Mouse (Mus musculus) forebrain, postnatal 0 days (tissue): ENCODE data around the gene Cdc25a. TPM values are rescaled to one million over a fixed set of nuclear protein-coding genes. Genes with fewer than 3 reads are reported as not detected.
A peak's percentile ranks its signal among the peaks of the same experiment; 100 is the strongest.

ENCODE experiments used
- ATAC-seq: fragments of 200-750 bp; cut with Nextera tagmentation; 2 replicates; pipeline ENCODE4 v1.8.0; 2017; ENCODE audit warnings: mild to moderate bottlenecking, moderate library complexity
- DNase-seq: peaks from one replicate; pipeline ENCODE4 v3.0.0-alpha.2; 2015
- H3K27ac ChIP-seq: fragments of 300-500 bp; sonication (generic); 2 replicates; pipeline ENCODE4 v1.5.1; 2014; ENCODE audit warnings: low read depth, mild to moderate bottlenecking, antibody characterized with exemption, low read length, moderate library complexity, mixed read lengths
- H3K27me3 ChIP-seq: fragments of 300-500 bp; sonication (generic); 2 replicates; pipeline ENCODE4 v1.6.1; 2014; ENCODE audit warnings: mild to moderate bottlenecking, low read length, mixed read lengths; ENCODE audit not compliant: insufficient read depth
- H3K36me3 ChIP-seq: fragments of 300-500 bp; sonication (generic); 2 replicates; pipeline ENCODE4 v1.6.1; 2014; ENCODE audit warnings: mild to moderate bottlenecking, moderate library complexity; ENCODE audit not compliant: insufficient read depth
- H3K4me1 ChIP-seq: fragments of 300-500 bp; sonication (generic); 2 replicates; pipeline ENCODE4 v1.6.1; 2014; ENCODE audit warnings: antibody characterized with exemption; ENCODE audit not compliant: insufficient read depth
- H3K4me2 ChIP-seq: fragments of 300-500 bp; sonication (generic); 2 replicates; pipeline ENCODE4 v1.6.1; 2014; ENCODE audit warnings: low read depth, mild to moderate bottlenecking, moderate library complexity
- H3K4me3 ChIP-seq: fragments of 300-500 bp; sonication (generic); 2 replicates; pipeline ENCODE4 v1.5.1; 2014; ENCODE audit warnings: low read depth, low read length, mixed read lengths
- H3K9ac ChIP-seq: fragments of 300-500 bp; sonication (generic); 2 replicates; pipeline ENCODE4 v1.6.1; 2014; ENCODE audit warnings: mild to moderate bottlenecking
- H3K9me3 ChIP-seq: fragments of 300-500 bp; sonication (generic); 2 replicates; pipeline ENCODE4 v1.6.1; 2016; ENCODE audit warnings: low read length
- CTCF ChIP-seq: sonication (generic); IDR thresholded peaks from 2 replicates; pipeline ENCODE4 v1.5.1; 2016; ENCODE audit warnings: antibody characterized with exemption, control low read depth, low read depth
- WGBS: fragments of 180-500 bp; shearing (Covaris S2); extraction: QIAGEN DNeasy Blood & Tissue Kit; methylation state at CpG from one replicate; pipeline ENCODE4 v1.1.7; 2014; 5-methylcytosine and 5-hydroxymethylcytosine counted together
- polyA plus RNA-seq: library from polyadenylated mRNA; unstranded; fragments of >200 nt; fragmentation: Nextera tagmentation; extraction: Ambion mirVana; gene quantifications from 2 replicates; pipeline ENCODE4 v1.2.1, GENCODE M21; 2015
- total RNA-seq: library from RNA; depleted of rRNA; stranded (reverse); fragments of >200 nt; gene quantifications from 2 replicates; pipeline ENCODE4 v1.2.3, GENCODE M21; 2014

Cdc25a gene
- total and polyA plus RNA-seq, 2 experiments from 2014 or later: 8.7 to 14.4 TPM

DNA sequence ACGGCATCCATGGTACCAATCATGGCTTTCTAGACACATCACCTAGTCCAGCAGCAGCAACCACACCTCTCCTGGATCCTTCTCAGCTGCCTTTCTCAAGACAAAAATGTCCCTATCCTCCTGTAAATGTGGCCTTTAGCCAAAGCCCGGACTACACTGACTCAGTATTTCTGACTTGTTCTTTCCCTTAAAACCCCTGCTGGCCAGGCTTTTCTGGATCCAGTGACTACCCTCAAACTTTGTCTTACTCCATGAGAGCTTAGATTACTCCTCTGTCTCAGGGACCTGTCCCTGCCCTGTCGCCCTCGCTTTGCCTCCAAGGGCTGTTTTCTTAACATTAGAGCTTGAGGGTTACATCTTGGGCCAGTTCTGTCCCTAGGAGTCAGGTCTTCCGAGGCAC, 25.3 kb upstream of the Cdc25a start:
- 0 out of 2 replicates have a peak, but pooled peaks cover under 1% of the 10 kb centered on the region for H3K36me3 ChIP-seq
- H3K4me1 ChIP-seq: no peaks in the 10 kb centered on the region
- no peaks in the 10 kb centered on the region for H3K9me3 ChIP-seq
- no peak overlapping the region for H3K27ac ChIP-seq
- 89% methylated on average over 5 of the region's 5 CpGs for WGBS
- ATAC-seq (no peak), DNase-seq (no peak)
- H3K4me2 ChIP-seq: no peak overlapping the region
- H3K9ac ChIP-seq: no peak overlapping the region
- no peak overlapping the region for H3K4me3 ChIP-seq
- no peak for TF ChIP-seq CTCF
- no peaks in the 10 kb centered on the region for H3K27me3 ChIP-seq

DNA sequence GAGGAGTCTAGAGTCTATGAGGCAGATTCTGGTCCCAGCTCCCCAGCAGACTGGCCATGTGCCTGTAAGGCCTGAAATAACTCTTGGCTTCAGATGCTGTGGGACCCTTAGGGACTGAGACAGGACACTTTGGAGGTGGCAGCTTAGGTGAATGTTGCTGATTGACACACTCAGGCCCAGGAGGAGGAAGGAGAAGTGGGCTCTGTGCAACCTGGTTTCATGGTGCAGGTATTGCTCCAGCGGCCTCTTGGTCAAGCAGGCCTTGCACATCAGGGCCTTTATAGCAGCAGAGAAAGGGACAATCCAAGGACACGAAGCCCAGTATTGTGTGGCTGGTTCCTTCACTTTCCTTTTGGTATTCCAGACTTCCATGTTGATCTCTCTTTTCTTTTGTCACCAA, 21.0 kb upstream of the Cdc25a start:
- Histone ChIP-seq H3K4me2 (no peak overlapping the region), H3K4me1 (no peaks in the 10 kb centered on the region), H3K36me3 (no peaks in the 10 kb centered on the region), H3K4me3 (no peak overlapping the region), H3K9ac (no peak overlapping the region), H3K27me3 (no peaks in the 10 kb centered on the region), H3K9me3 (no peaks in the 10 kb centered on the region), H3K27ac (no peak overlapping the region)
- 81% methylated on average over 2 of the region's 2 CpGs for WGBS
- ATAC-seq (no peak), DNase-seq (no peak)
- TF ChIP-seq CTCF: no peak

DNA sequence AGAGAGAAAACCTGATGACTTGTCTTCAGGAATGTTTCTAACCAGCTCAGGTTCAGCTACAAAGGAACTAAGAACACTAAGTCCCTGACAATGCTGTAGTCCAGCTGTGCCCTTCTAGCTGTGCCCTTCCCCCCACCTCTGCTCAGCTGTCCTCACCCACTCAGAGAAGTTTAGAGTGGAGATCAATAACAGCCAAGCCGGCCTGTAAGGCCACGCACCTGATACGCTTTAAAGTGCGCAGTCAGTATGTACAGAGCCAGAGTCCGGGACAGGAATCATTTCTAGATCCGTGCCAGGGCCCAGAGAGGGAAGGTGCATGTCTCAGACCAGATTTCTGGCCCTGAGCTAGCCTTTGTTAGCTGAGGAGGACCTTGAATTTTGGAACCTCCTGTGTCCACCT, 19.4 kb upstream of the Cdc25a start:
- Histone ChIP-seq H3K27me3 (no peaks in the 10 kb centered on the region), H3K4me1 (no peaks in the 10 kb centered on the region), H3K9ac (no peak overlapping the region), H3K4me3 (no peak overlapping the region), H3K4me2 (no peak overlapping the region), H3K36me3 (no peaks in the 10 kb centered on the region), H3K9me3 (no peaks in the 10 kb centered on the region), H3K27ac (no peak overlapping the region)
- no peak for TF ChIP-seq CTCF
- WGBS: 80% methylated on average over 6 of the region's 6 CpGs
- DNase-seq: no peak
- ATAC-seq: no peak

DNA sequence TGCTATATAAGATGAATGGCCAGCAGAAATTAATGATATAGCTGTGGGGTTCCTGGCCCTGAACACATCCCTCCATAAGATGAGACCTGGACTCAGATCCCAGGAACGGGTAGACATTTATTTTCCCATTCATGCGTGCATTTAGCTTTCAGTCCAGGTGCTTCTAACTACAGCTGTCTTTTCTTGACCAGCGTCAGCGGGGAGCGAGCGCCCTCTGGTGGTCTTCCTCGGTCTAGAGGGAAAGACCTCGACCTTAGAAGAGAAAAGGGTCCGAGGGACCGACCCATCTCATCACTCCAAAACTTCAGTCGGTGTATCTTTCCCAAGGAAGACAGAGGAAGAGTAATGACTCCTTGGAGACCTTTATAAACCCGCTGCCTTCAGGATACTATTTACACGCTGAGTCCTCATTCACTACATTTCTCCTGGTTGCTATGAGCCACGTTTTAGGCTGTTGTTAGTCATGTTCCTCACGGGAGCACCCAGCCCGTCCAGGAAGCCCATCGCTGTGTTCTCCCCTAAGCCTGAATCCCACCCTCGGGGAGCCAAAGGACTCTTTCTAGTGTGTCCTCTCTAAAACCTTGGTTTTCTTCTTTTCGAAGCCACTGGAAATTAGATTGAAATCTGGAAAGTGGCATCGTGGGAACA, 12.9 kb upstream of the Cdc25a start:
- 15% methylated on average over 20 of the region's 20 CpGs for WGBS
- H3K27ac ChIP-seq: no peak overlapping the region
- H3K27me3 ChIP-seq: no peaks in the 10 kb centered on the region; the same call in 1 of the 2 replicates
- no peaks in the 10 kb centered on the region for H3K4me1 ChIP-seq
- no peaks in the 10 kb centered on the region for H3K9me3 ChIP-seq
- H3K4me3 ChIP-seq: no peak overlapping the region
- ATAC-seq: peak; percentile 36
- TF ChIP-seq CTCF: peak; percentile 87
- no peaks in the 10 kb centered on the region for H3K36me3 ChIP-seq
- no peak overlapping the region for H3K9ac ChIP-seq
- DNase-seq: peak; percentile 74
- H3K4me2 ChIP-seq: peak overlapping the region; percentile 36

DNA sequence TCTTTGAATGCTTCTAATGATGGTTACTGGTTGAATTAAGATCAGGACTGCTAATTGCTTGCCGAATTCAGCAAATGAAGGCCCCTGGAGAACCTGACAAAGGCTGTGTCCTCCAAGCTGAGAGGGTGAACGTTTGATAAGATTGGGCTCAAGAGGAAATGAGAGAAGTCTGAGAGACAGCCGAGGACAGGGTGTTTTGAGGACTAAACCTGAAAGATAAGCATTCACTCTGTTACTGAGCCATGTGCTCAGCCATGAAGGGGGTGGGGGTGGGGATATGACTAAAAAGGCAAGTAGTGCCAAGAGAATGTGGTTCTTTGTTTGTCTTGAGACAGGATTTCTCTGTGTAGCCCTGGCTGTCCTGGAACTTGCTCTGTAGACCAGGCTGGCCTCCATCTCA, 12.3 kb upstream of the Cdc25a start:
- DNase-seq (no peak), ATAC-seq (no peak)
- no peaks in the 10 kb centered on the region for H3K9me3 ChIP-seq
- no peaks in the 10 kb centered on the region for H3K4me1 ChIP-seq
- no peak overlapping the region for H3K9ac ChIP-seq
- no peaks in the 10 kb centered on the region for H3K36me3 ChIP-seq
- H3K27me3 ChIP-seq: no peaks in the 10 kb centered on the region; the same call in 1 of the 2 replicates
- WGBS: 48% methylated on average over 3 of the region's 3 CpGs
- 0 out of 2 replicates have a peak overlapping the region, but pooled peaks have one; percentile 36 for H3K4me2 ChIP-seq
- H3K27ac ChIP-seq: no peak overlapping the region
- TF ChIP-seq CTCF: no peak
- H3K4me3 ChIP-seq: no peak overlapping the region

DNA sequence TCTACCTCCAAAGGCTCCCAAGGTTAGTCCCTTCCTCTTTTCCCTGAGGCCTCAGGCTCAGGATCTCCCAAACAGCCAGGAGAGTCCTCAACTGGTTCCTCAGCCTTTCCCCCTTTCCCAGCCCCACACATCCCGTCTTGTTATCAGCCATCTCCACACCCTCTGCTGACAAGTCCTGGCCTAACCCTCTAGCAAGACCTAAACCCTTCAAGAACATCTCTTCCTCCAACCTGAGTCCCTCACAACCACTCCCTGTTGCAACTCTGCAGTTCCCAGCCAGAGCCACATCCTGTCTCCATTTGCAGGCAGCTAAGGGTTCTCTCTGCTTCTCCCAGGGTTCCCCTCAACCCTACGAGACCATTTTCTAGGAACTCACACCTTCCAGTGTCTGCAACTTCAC, 9.2 kb upstream of the Cdc25a start:
- H3K4me3 ChIP-seq: no peak overlapping the region
- ATAC-seq (no peak), DNase-seq (no peak)
- no peak for TF ChIP-seq CTCF
- H3K4me2 ChIP-seq: no peak overlapping the region
- H3K9ac ChIP-seq: no peak overlapping the region
- no peaks in the 10 kb centered on the region for H3K4me1 ChIP-seq
- H3K36me3 ChIP-seq: no peaks in the 10 kb centered on the region
- no peak overlapping the region for H3K27ac ChIP-seq
- WGBS: 93% methylated on average over 2 of the region's 2 CpGs
- H3K27me3 ChIP-seq: no peaks in the 10 kb centered on the region; the same call in 1 of the 2 replicates
- H3K9me3 ChIP-seq: no peaks in the 10 kb centered on the region

DNA sequence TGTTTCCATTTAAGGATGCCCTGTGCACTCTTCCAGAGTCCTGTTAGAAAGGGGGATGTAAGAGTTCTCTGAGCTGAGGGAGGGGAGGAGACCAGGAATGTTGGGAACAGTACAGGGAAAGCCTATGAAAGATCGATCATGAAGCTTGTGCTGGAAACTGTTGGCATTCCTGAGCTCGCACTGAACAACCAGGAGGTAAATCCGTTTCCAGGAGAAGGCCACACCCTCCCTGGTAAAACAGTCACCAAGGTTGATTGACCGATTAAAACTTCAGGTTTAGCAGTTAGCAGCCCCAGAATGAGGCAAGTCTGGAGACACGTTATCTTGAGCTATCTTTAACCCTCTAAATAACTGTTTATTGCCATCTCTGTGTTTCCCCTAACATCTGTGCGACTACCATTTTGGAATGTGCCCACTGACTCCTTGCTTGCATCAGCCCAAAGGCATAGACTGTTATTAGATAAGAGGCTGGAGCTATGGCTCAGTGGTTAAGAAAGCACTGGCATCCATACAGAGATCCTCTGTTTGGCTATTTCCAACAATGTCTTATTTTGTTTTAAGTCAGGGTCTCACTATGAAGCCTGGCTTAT, 4.3 kb upstream of the Cdc25a start:
- ATAC-seq (no peak), DNase-seq (no peak)
- H3K9me3 ChIP-seq: no peaks in the 10 kb centered on the region
- no peak overlapping the region for H3K27ac ChIP-seq
- H3K27me3 ChIP-seq: no peaks in the 10 kb centered on the region; the same call in 1 of the 2 replicates
- no peak for TF ChIP-seq CTCF
- no peak overlapping the region for H3K4me2 ChIP-seq
- no peak overlapping the region for H3K4me3 ChIP-seq
- no peaks in the 10 kb centered on the region for H3K36me3 ChIP-seq
- H3K4me1 ChIP-seq: no peaks in the 10 kb centered on the region
- no peak overlapping the region for H3K9ac ChIP-seq
- 44% methylated on average over 6 of the region's 6 CpGs for WGBS
